ENCODE assay signal across 1 mouse cellular context in the genomic region with DNA sequence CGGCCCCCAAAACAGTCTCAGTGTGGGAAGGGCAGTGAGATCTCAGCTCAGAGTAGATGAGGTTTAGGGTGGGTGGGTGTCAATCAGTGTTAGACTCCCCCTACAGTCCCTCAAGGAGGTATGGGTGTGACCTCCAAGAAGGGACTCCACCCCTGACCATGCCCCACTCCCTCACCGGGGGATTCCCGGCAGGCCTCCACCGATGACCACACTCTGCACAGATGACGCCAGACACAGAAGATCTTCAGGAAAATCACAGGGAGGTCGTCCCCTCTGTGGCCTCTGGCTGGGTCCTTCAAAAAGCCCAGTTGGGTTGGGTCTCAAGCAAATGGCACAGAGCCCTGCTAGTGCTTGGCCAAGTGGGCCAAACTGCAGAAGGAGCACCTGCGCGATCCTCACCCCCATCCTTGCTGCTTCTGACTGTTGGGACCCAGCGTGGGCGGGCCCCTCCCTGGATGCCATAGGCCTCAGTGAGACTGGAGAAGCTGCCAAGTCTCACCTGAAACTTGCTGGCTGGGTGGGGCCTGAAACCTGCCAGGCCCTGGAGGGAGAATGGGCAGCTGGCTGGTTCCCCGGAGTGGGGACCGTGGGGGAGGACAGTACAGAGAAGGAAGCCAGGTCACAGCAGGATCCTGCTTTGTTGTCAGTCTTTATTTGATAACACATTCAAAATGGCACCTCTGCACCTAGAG.
A peak's percentile ranks its signal among the peaks of the same experiment; 100 is the strongest.
TF ChIP-seq lines count a peak whose summit lies in the region.

No protein-coding gene starts in this region.

TF ChIP-seq in CH12.LX, 34 proteins besides CTCF, POLR2A, EP300 and RAD21:
- TF ChIP-seq RCOR1 (conservative IDR thresholded peaks at IDR 0.05; ENCODE audit: low read depth, low read length) (no peak), ETS1 (conservative IDR thresholded peaks at IDR 0.05; ENCODE audit: low read depth, low read length) (peak; percentile 62), IRF4 (IDR thresholded peaks at IDR 0.05; ENCODE audit: low read depth, low read length) (peak; percentile 19; the same call in 1 of the 2 replicates)
